Comparison of ENCODE assay signal across 8 mouse cellular contexts in the genomic region with DNA sequence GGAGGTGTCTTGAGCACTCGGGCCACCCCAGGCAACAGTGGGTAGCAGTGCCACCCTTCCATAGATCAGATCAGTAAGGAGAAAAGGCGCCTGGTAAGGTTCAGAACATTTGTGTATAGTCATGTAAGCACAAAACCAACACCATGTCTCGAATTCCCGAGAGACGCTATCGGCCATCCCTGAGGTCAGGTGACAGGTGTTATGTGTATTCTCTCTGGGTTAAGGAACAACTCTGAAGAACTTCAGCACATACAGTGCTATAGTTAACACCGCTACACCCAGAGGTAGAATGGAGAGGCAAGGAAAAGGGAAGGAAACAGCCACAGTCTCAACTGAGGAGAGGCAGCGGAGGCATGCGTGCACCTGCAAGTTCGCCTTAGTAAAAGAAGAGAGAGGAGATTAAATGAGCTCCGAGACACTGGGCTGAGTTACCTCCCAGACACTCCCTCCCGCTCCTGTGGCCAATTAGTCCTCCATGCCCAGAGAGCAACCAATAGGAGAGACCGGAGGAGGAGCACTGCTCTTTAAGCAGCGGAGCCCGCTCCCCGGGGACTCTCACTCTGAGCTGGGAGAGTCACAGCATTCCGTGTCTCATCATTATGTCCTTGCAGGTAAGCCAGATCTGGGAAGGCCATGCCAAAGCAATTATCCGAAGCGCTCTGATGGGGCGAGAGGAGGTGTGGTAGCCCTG. TPM values are rescaled to one million over a fixed set of nuclear protein-coding genes. Genes with fewer than 3 reads are reported as not detected.
DNase-seq lines count a peak whose midpoint lies in the region; ATAC-seq and TF ChIP-seq lines count a peak whose summit lies in the region.

Acbd7 (plus strand) TSS at position 558 of the 691 bp plus-strand sequence.

- 3% methylated on average over 20 of the region's 20 CpGs for WGBS in cerebellum, adult 2 months
- WGBS in forebrain, postnatal 0 days, result 6% methylated on average over 20 of the region's 20 CpGs
- WGBS in hindbrain, embryonic 13.5 days, result 6% methylated on average over 20 of the region's 20 CpGs

- POLR2A ChIA-PET in Patski (lab: Charles Lee), result no interaction called here

- H3K9ac ChIP-seq in forebrain, postnatal 0 days, result peak within 1 kb of the TSS; percentile 33
- H3K9ac ChIP-seq in hindbrain, embryonic 13.5 days, result peak within 1 kb of the TSS; percentile 55

- H3K4me2 ChIP-seq in forebrain, postnatal 0 days (ENCODE audit: low read depth), result peak within 1 kb of the TSS; percentile 58
- H3K4me2 ChIP-seq in hindbrain, embryonic 13.5 days, result peak within 1 kb of the TSS; percentile 65

- TF ChIP-seq POLR2A in cerebellum, adult 2 months (IDR thresholded peaks at IDR 0.05; ENCODE audit: borderline replicate concordance, insufficient read depth, low read length), result no peak

- no peak within 1 kb of the TSS for H3K27ac ChIP-seq in cerebellum, adult 2 months (ENCODE audit: insufficient read depth, low read length)
- no peak within 1 kb of the TSS for H3K27ac ChIP-seq in forebrain, postnatal 0 days (ENCODE audit: low read depth, low read length)
- H3K27ac ChIP-seq in hindbrain, embryonic 13.5 days, result no peak within 1 kb of the TSS
- no peak within 1 kb of the TSS for H3K27ac ChIP-seq in left cerebral cortex, adult 2 months

- peak; percentile 78 for ATAC-seq in Patski
- no peak for ATAC-seq in forebrain, postnatal 0 days
- 0 out of 2 replicates have a peak, but pooled peaks have one; percentile 3 for ATAC-seq in hindbrain, embryonic 13.5 days (ENCODE audit: low FRiP score)

- no peaks in the 10 kb centered on the region for H3K36me3 ChIP-seq in forebrain, postnatal 0 days (ENCODE audit: insufficient read depth)
- H3K36me3 ChIP-seq in hindbrain, embryonic 13.5 days, result no peaks in the 10 kb centered on the region

- intact Hi-C loops in left cerebral cortex, adult 2 months (cut with DNase I), result no loop called here

- no peak for DNase-seq in Patski (ENCODE audit: low read depth, low spot score)
- DNase-seq in cerebellum, adult 2 months, result peak; percentile 60 to 72
- peak; percentile 72 for DNase-seq in forebrain, postnatal 0 days
- DNase-seq in left cerebral cortex, adult 2 months (ENCODE audit: extremely low spot score in 1 of 2, low spot score in 2 of 2), result peak; percentile 57 to 72
- peak; percentile 57 to 59 for DNase-seq in lung, postnatal 4 days
- peak; percentile 80 for DNase-seq in right cerebral cortex, adult 18-20 months
- DNase-seq in urinary bladder, adult 2 months (ENCODE audit: low spot score), result peak; percentile 30

- CTCF ChIA-PET in Patski (lab: Charles Lee), result interaction anchor here (0.8 kb wide), 1 partner anchor 49 kb away, joined by 4 read pairs; no protein-coding TSS in a partner anchor

- no peaks in the 10 kb centered on the region for H3K9me3 ChIP-seq in forebrain, postnatal 0 days (ENCODE audit: low read length)
- H3K9me3 ChIP-seq in hindbrain, embryonic 13.5 days, result no peaks in the 10 kb centered on the region

- TF ChIP-seq CTCF in Patski (IDR thresholded peaks at IDR 0.05), result no peak
- no peak for TF ChIP-seq CTCF in cerebellum, adult 2 months (IDR thresholded peaks at IDR 0.05; ENCODE audit: borderline replicate concordance, insufficient read depth, low read depth, low read length)
- TF ChIP-seq CTCF in forebrain, postnatal 0 days (IDR thresholded peaks at IDR 0.05; ENCODE audit: low read depth), result no peak
- no peak for TF ChIP-seq CTCF in left cerebral cortex, adult 2 months (IDR thresholded peaks at IDR 0.05)

- in situ Hi-C loops in Patski (cut with MboI; ENCODE audit: low pct_unique_long_range_greater_than_20kb), result no loop called here

- peak within 1 kb of the TSS; percentile 51 for H3K4me3 ChIP-seq in cerebellum, adult 2 months (replicated peaks; ENCODE audit: insufficient read depth, low read depth, low read length)
- peak within 1 kb of the TSS; percentile 27 for H3K4me3 ChIP-seq in forebrain, postnatal 0 days (ENCODE audit: low read depth, low read length)
- H3K4me3 ChIP-seq in hindbrain, embryonic 13.5 days, result peak within 1 kb of the TSS; percentile 35
- H3K4me3 ChIP-seq in left cerebral cortex, adult 2 months, result peak within 1 kb of the TSS; percentile 34

- peaks cover 6% of the 10 kb centered on the region for H3K4me1 ChIP-seq in cerebellum, adult 2 months (ENCODE audit: control insufficient read depth, insufficient read depth, low read length)
- H3K4me1 ChIP-seq in forebrain, postnatal 0 days (ENCODE audit: insufficient read depth), result peaks cover 10% of the 10 kb centered on the region
- H3K4me1 ChIP-seq in hindbrain, embryonic 13.5 days (replicated peaks), result peaks cover 22% of the 10 kb centered on the region

- H3K27me3 ChIP-seq in Patski, result no peaks in the 10 kb centered on the region
- no peaks in the 10 kb centered on the region for H3K27me3 ChIP-seq in cerebellum, adult 2 months (ENCODE audit: control insufficient read depth, insufficient read depth, low read length)
- H3K27me3 ChIP-seq in forebrain, postnatal 0 days (ENCODE audit: insufficient read depth, low read length), result 0 out of 2 replicates have a peak, but pooled peaks cover 5% of the 10 kb centered on the region
- H3K27me3 ChIP-seq in hindbrain, embryonic 13.5 days, result peaks cover 16% of the 10 kb centered on the region; the same call in 1 of the 2 replicates

RNA-seq across cellular contexts. Expression of gene Acbd7, which starts in this region (rescaled TPM):
- 4.9 TPM for polyA plus RNA-seq in Patski (2021)
- 1.4 TPM in 2 replicates for polyA plus RNA-seq in cerebellum, adult 2 months (2012; rRNA removed)
- total RNA-seq in forebrain, postnatal 0 days (2014; rRNA removed), result 4.1 TPM in 1 of 2 replicates, not detected in the other
- 4.3 and 5.7 TPM in 2 replicates for polyA plus RNA-seq in forebrain, postnatal 0 days (2015; fragmentation: Nextera tagmentation; extraction: Ambion mirVana)
- polyA plus RNA-seq in hindbrain, embryonic 13.5 days (2015; fragmentation: Nextera tagmentation; extraction: Ambion mirVana), result 2.5 and 3.1 TPM in 2 replicates
- total RNA-seq in left cerebral cortex, adult 2 months (2021), result 1 to 10 TPM in 1 of 2 experiments, not detected in 1; 1.2 TPM
- 0.34 TPM in 1 of 2 replicates, not detected in the other for polyA plus RNA-seq in urinary bladder, adult 2 months (2012; rRNA removed)

Comparison
In these comparisons a context has a peak if more than half of its experiments do, and no peak if none do; other contexts are left out.
1. Peak in DNase-seq in urinary bladder, adult 2 months; RNA of the gene not detected or under 1 TPM.